Mouse (Mus musculus): ENCODE data around the gene Zfp654. TPM values are rescaled to one million over a fixed set of nuclear protein-coding genes. Genes with fewer than 3 reads are reported as not detected.
"Not testable (repeated sequence)": the region's sequence is repeated elsewhere in the genome, so short reads cannot be mapped to it uniquely, and the experiment has no call there.

Zfp654 gene
- polyA plus RNA-seq, 1 experiment from 2014 or later, result 2.6 TPM

DNA sequence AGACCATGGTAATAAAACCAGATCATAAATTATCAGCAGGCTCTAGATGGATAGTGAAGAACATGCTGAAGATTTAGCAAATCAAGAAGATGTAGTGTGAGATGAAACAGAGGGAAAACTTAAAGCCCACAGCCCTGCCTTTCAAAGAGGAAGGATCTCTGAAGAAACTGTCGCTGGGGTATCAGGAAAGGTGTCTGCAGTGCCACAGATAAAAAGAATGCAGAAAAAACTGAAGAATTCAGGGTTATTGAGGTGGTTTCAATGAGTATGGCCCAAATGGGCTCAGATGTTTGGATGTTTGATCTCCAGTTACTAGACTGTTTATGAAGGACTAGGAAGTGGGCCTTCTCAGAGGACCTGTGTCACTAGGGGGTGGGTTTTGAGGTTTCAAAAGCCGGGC is 18.2 kb upstream of the Zfp654 start:
- 34% methylated on average over 2 of the region's 2 CpGs for WGBS (ENCODE audit: insufficient replicate concordance)
- Histone ChIP-seq H3K4me1 (ENCODE audit: control insufficient read depth, low read depth, low read length) (peaks cover 6% of the 10 kb centered on the region), H3K4me3 (ENCODE audit: low read depth, low read length) (no peak overlapping the region), H3K36me3 (ENCODE audit: control insufficient read depth, insufficient read depth) (no peaks in the 10 kb centered on the region), H3K27ac (ENCODE audit: low read length) (no peak overlapping the region), H3K9ac (ENCODE audit: low read depth, low read length) (no peak overlapping the region), H3K27me3 (ENCODE audit: control insufficient read depth, insufficient read depth, low read depth, low read length) (no peaks in the 10 kb centered on the region), H3K9me3 (replicated peaks; ENCODE audit: control insufficient read depth, low read length) (no peaks in the 10 kb centered on the region), H3K4me2 (ENCODE audit: low read depth, low read length) (no peak overlapping the region)
- ATAC-seq (ENCODE audit: low read depth), result no peak

- ATAC-seq (ENCODE audit: low read depth), result no peak
- 43% methylated on average over 6 of the region's 6 CpGs for WGBS (ENCODE audit: insufficient replicate concordance)
- Histone ChIP-seq H3K4me1 (ENCODE audit: control insufficient read depth, low read depth, low read length) (peaks cover 2% of the 10 kb centered on the region; the same call in 1 of the 2 replicates), H3K9me3 (replicated peaks; ENCODE audit: control insufficient read depth, low read length) (no peaks in the 10 kb centered on the region), H3K36me3 (ENCODE audit: control insufficient read depth, insufficient read depth) (no peaks in the 10 kb centered on the region), H3K27ac (ENCODE audit: low read length) (no peak overlapping the region), H3K27me3 (ENCODE audit: control insufficient read depth, insufficient read depth, low read depth, low read length) (no peaks in the 10 kb centered on the region), H3K4me2 (ENCODE audit: low read depth, low read length) (no peak overlapping the region), H3K4me3 (ENCODE audit: low read depth, low read length) (no peak overlapping the region), H3K9ac (ENCODE audit: low read depth, low read length) (no peak overlapping the region)
Observed at GRCm38 (mm10) chr16:64868613-64869012, 17.2 kb upstream of the Zfp654 start.

DNA sequence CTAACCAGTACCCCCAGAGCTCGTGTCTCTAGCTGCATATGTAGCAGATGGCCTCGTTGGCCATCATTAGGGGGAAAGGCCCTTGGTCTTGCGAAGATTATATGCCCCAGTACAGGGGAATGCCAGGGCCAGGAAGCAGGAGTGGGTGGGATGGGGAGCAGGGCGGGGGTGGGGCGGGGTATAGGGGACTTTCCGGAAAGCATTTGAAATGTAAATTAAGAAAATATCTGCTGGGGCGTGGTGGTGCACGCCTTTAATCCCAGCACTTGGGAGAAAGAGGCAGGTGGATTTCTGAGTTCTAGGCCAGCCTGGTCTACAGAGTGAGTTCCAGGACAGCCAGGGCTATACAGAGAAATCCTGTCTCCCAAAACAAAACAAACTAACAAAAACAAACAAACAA is 14.4 kb upstream of the Zfp654 start:
- not testable (repeated sequence) for H3K9me3 ChIP-seq (replicated peaks; ENCODE audit: control insufficient read depth, low read length); H3K4me3 ChIP-seq (ENCODE audit: low read depth, low read length); ATAC-seq (ENCODE audit: low read depth); H3K9ac ChIP-seq (ENCODE audit: low read depth, low read length); H3K4me2 ChIP-seq (ENCODE audit: low read depth, low read length); H3K27me3 ChIP-seq (ENCODE audit: control insufficient read depth, insufficient read depth, low read depth, low read length); H3K4me1 ChIP-seq (ENCODE audit: control insufficient read depth, low read depth, low read length); H3K27ac ChIP-seq (ENCODE audit: low read length); H3K36me3 ChIP-seq (ENCODE audit: control insufficient read depth, insufficient read depth)
- 73% methylated on average over 8 of the region's 8 CpGs for WGBS (ENCODE audit: insufficient replicate concordance)

GRCm38 (mm10) chr16:64856946-64857345 is 5.5 kb upstream of the Zfp654 start:
- Histone ChIP-seq H3K9me3 (replicated peaks; ENCODE audit: control insufficient read depth, low read length) (no peaks in the 10 kb centered on the region), H3K27me3 (ENCODE audit: control insufficient read depth, insufficient read depth, low read depth, low read length) (no peaks in the 10 kb centered on the region), H3K36me3 (ENCODE audit: control insufficient read depth, insufficient read depth) (peaks cover 13% of the 10 kb centered on the region), H3K4me1 (ENCODE audit: control insufficient read depth, low read depth, low read length) (peaks cover 7% of the 10 kb centered on the region), H3K9ac (ENCODE audit: low read depth, low read length) (no peak overlapping the region), H3K27ac (ENCODE audit: low read length) (no peak overlapping the region), H3K4me2 (ENCODE audit: low read depth, low read length) (no peak overlapping the region), H3K4me3 (ENCODE audit: low read depth, low read length) (no peak overlapping the region)
- 78% methylated on average over 3 of the region's 3 CpGs for WGBS (ENCODE audit: insufficient replicate concordance)
- ATAC-seq (ENCODE audit: low read depth), result no peak

DNA sequence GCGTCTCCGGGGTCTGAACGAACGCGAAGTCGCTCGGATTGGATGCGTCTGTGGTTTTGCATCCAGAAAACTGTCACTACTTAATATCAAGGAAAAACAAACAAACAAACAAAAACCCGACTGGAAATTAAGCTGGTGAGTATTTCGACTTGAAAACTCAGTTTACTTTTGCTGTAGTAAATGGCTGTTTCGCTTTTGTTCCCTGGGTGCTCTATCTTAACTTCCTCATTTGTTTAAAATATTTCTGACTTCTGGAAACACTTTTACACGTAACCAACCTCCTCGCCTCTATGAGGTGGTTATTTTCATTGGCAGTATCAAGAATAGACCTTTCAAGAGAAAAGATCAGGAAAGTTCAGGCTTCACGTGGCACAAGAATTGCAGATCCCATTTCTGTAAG is 1.4 kb upstream of the Zfp654 start:
- no peak for ATAC-seq (ENCODE audit: low read depth)
- Histone ChIP-seq H3K9me3 (replicated peaks; ENCODE audit: control insufficient read depth, low read length) (no peaks in the 10 kb centered on the region), H3K9ac (ENCODE audit: low read depth, low read length) (peak overlapping the region; percentile 96), H3K4me2 (ENCODE audit: low read depth, low read length) (peak overlapping the region; percentile 84), H3K36me3 (ENCODE audit: control insufficient read depth, insufficient read depth) (peaks cover 13% of the 10 kb centered on the region), H3K27ac (ENCODE audit: low read length) (peak overlapping the region; percentile 99), H3K27me3 (ENCODE audit: control insufficient read depth, insufficient read depth, low read depth, low read length) (no peaks in the 10 kb centered on the region), H3K4me3 (ENCODE audit: low read depth, low read length) (peak overlapping the region; percentile 98), H3K4me1 (ENCODE audit: control insufficient read depth, low read depth, low read length) (peaks cover 14% of the 10 kb centered on the region)
- WGBS (ENCODE audit: insufficient replicate concordance), result under 1% methylated on average over 14 of the region's 14 CpGs

GRCm38 (mm10) chr16:64852441-64852871 is 1.0 kb upstream of the Zfp654 start:
- no peaks in the 10 kb centered on the region for H3K27me3 ChIP-seq (ENCODE audit: control insufficient read depth, insufficient read depth, low read depth, low read length)
- H3K36me3 ChIP-seq (ENCODE audit: control insufficient read depth, insufficient read depth), result peaks cover 13% of the 10 kb centered on the region
- H3K4me3 ChIP-seq (ENCODE audit: low read depth, low read length), result peak overlapping the region; percentile 98
- under 1% methylated on average over 49 of the region's 53 CpGs for WGBS (ENCODE audit: insufficient replicate concordance)
- H3K9me3 ChIP-seq (replicated peaks; ENCODE audit: control insufficient read depth, low read length), result no peaks in the 10 kb centered on the region
- peak overlapping the region; percentile 99 for H3K27ac ChIP-seq (ENCODE audit: low read length)
- peak; percentile 33 for ATAC-seq (ENCODE audit: low read depth)
- peaks cover 14% of the 10 kb centered on the region for H3K4me1 ChIP-seq (ENCODE audit: control insufficient read depth, low read depth, low read length)
- peak overlapping the region; percentile 84 for H3K4me2 ChIP-seq (ENCODE audit: low read depth, low read length)
- H3K9ac ChIP-seq (ENCODE audit: low read depth, low read length), result peak overlapping the region; percentile 96

- no peaks in the 10 kb centered on the region for H3K27me3 ChIP-seq (ENCODE audit: control insufficient read depth, insufficient read depth, low read depth, low read length)
- ATAC-seq (ENCODE audit: low read depth), result peak; percentile 11
- H3K27ac ChIP-seq (ENCODE audit: low read length), result peak overlapping the region; percentile 94
- H3K9ac ChIP-seq (ENCODE audit: low read depth, low read length), result peak overlapping the region; percentile 99
- H3K36me3 ChIP-seq (ENCODE audit: control insufficient read depth, insufficient read depth), result peaks cover 10% of the 10 kb centered on the region
- WGBS (ENCODE audit: insufficient replicate concordance), result under 1% methylated on average over 43 of the region's 45 CpGs
- no peaks in the 10 kb centered on the region for H3K9me3 ChIP-seq (replicated peaks; ENCODE audit: control insufficient read depth, low read length)
- H3K4me3 ChIP-seq (ENCODE audit: low read depth, low read length), result peak overlapping the region; percentile 98
- peak overlapping the region; percentile 85 for H3K4me2 ChIP-seq (ENCODE audit: low read depth, low read length)
- H3K4me1 ChIP-seq (ENCODE audit: control insufficient read depth, low read depth, low read length), result peaks cover 14% of the 10 kb centered on the region
Observed at GRCm38 (mm10) chr16:64851085-64851562, 328 bp downstream of the Zfp654 start.

- H3K27me3 ChIP-seq (ENCODE audit: control insufficient read depth, insufficient read depth, low read depth, low read length), result no peaks in the 10 kb centered on the region
- peaks cover 14% of the 10 kb centered on the region for H3K4me1 ChIP-seq (ENCODE audit: control insufficient read depth, low read depth, low read length)
- under 1% methylated on average over 16 of the region's 16 CpGs for WGBS (ENCODE audit: insufficient replicate concordance)
- peak overlapping the region; percentile 99 for H3K9ac ChIP-seq (ENCODE audit: low read depth, low read length)
- no peaks in the 10 kb centered on the region for H3K9me3 ChIP-seq (replicated peaks; ENCODE audit: control insufficient read depth, low read length)
- ATAC-seq (ENCODE audit: low read depth), result no peak
- peak overlapping the region; percentile 98 for H3K4me3 ChIP-seq (ENCODE audit: low read depth, low read length)
- peak overlapping the region; percentile 94 for H3K27ac ChIP-seq (ENCODE audit: low read length)
- H3K36me3 ChIP-seq (ENCODE audit: control insufficient read depth, insufficient read depth), result peaks cover 4% of the 10 kb centered on the region
- H3K4me2 ChIP-seq (ENCODE audit: low read depth, low read length), result peak overlapping the region; percentile 85
Observed at GRCm38 (mm10) chr16:64850287-64851084, 966 bp downstream of the Zfp654 start.

GRCm38 (mm10) chr16:64845947-64846346 is 5.5 kb downstream of the Zfp654 start:
- Histone ChIP-seq H3K9me3 (replicated peaks; ENCODE audit: control insufficient read depth, low read length) (no peaks in the 10 kb centered on the region), H3K27me3 (ENCODE audit: control insufficient read depth, insufficient read depth, low read depth, low read length) (no peaks in the 10 kb centered on the region), H3K9ac (ENCODE audit: low read depth, low read length) (no peak overlapping the region), H3K4me2 (ENCODE audit: low read depth, low read length) (no peak overlapping the region), H3K36me3 (ENCODE audit: control insufficient read depth, insufficient read depth) (no peaks in the 10 kb centered on the region), H3K4me1 (ENCODE audit: control insufficient read depth, low read depth, low read length) (peaks cover 18% of the 10 kb centered on the region), H3K4me3 (ENCODE audit: low read depth, low read length) (no peak overlapping the region), H3K27ac (ENCODE audit: low read length) (no peak overlapping the region)
- WGBS (ENCODE audit: insufficient replicate concordance), result 81% methylated on average over 8 of the region's 8 CpGs
- no peak for ATAC-seq (ENCODE audit: low read depth)

Measured in liver, embryonic 16.5 days (tissue).